Mouse (Mus musculus): ENCODE measurements at regions not wholly inside any gene's neighbourhood (a gene's known extent, or its start where the extent isn't known, plus 50 kb on each side); places are given as distances from the start of the nearest gene placed in this dataset.
"Not testable (repeated sequence)": the region's sequence is repeated elsewhere in the genome, so short reads cannot be mapped to it uniquely, and the experiment has no call there.

DNA sequence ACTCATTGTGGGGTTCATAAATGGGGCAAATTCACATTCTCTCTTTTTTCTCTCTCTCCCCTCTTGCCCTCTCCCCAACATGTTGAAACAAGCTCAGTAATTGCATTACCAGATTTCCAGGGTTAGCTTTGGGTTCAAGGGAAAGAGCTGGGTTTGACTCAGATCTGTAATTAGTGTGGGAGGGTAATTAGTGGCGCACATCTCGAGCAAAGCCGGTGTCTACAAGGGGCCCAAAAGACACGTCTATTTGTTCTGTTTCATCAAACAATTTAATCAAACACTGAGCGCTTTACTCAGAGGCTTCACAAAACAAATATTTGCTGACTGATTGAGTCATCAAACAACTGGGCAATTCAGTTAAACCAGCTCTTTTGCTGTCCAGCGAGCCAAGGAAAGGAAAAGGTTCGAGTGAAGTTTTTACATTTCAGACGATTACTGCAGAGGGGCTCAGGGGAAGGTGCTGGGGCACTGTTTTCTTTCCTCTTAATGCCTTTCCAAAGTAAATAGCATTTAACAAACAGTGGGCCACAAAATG lies 193.6 kb upstream of the Six2 start:
- DNase-seq: no peak

DNA sequence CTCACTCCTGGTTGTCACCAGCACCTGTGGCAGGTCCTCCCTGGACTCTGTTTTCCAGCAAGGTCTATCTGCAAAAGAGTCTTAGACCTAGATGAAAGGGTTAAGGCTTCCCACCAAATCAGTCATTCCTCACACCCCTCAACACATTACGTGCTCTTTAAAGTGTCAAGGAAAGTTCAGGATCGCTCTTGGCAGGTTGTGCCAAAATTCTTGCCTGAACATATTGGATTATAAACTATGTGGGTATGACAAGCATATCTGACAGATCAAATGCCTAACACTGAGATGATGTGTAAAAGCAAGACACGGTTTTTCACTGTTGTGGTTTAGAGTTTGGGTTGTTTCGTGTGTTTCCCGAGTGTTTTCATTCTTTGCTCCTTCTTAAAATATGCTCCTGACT lies 193.0 kb upstream of the Six2 start:
- no peak for DNase-seq

- peak; percentile 55 to 63 for DNase-seq
These were observed 189.4 kb upstream of the Six2 start for GRCm38 (mm10) chr17:85877426-85877825.

- DNase-seq: no peak
These were observed 188.8 kb upstream of the Six2 start for GRCm38 (mm10) chr17:85876853-85877252.

DNA sequence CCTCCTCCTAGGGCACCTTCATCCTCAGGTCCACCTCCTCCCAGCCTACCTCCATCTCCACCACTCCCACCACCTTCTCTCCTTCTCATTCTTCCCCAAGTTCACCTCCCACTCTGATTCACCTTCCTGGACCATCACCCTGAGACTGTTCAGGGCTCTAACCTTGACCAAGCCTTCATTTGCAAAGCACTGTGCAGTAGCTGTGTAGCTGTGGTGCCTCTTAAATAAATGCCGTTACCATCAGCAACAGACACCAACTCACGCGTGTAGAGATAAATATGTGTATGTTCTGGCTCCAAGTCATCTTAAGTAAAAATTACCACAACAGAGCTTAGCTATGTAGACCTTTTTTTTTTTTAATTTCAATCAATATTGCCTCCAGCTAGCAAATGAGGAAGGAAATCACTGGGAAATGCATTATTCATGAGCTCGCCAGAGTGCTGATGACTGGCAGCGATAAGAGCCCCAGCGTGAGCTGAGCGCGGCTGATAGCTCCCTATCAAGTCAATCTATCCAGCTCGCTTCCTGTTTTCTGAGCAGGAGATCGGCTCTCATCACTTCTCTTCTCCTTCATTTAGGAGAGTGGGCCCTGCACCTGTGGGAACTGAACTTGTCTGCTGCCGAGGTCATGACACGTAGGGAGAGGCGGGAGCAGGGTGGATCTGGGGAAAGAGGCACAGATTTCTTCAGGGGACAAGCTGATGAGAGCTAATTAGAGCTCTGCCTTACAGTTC lies 185.9 kb upstream of the Six2 start:
- peak in 1 of 2 experiments; percentile 20 for DNase-seq

- DNase-seq: no peak
These were observed 184.9 kb upstream of the Six2 start for GRCm38 (mm10) chr17:85872903-85873413.

DNA sequence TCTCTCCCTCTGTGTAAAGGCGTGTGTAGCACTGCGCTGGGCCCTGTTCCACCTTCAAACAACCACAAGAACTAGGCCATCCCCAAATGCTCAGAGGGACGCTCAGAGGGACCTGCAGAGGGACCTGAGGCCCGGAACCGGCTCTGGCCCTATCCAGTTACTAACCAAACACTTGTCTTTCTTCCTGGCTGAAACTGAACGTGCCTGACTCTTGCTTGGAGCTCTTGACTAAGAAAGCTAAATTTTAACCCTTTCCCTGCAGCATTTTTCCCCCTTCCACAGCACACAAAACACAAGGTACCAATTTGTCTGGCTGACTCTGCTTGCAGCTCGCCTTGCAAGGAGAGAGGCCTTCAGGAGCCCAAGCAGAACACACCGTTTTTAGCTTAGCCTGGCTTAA lies 182.3 kb upstream of the Six2 start:
- DNase-seq: no peak

- DNase-seq: no peak
These were observed 181.1 kb upstream of the Six2 start for GRCm38 (mm10) chr17:85869179-85869578.

DNA sequence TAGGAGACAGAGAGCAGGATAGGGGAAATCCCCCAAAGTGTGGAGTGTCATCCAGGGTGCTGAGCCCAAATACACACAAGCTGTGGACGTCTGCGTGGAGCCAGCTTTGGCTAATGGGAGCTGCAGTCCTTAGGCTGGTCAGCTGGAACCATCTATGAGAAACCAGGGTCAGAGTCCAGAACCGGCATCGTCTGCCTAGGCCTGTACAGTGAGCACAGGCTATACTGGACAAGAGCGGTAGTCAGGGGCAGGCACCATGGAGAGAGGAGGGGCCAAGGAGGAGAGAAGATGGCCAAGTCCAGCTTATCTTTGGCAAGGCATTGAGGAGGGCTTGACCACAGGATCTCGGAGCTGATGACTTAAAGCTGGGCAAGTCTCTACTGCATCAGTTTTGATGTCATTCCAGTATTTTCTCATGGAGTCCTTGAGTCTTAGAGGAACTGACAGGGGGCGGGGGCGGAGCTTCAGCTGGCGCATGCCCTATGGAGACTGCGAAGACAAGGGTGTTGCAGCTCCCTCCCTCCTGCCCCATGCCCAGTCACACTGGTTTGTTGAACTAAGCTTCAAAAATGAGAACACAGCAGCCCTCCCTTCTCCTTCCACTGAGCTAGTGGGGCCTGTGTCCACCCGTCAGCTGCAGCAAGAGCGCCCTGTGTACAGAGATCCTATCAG lies 180.0 kb upstream of the Six2 start:
- DNase-seq: peak in 1 of 2 experiments; percentile 17

DNA sequence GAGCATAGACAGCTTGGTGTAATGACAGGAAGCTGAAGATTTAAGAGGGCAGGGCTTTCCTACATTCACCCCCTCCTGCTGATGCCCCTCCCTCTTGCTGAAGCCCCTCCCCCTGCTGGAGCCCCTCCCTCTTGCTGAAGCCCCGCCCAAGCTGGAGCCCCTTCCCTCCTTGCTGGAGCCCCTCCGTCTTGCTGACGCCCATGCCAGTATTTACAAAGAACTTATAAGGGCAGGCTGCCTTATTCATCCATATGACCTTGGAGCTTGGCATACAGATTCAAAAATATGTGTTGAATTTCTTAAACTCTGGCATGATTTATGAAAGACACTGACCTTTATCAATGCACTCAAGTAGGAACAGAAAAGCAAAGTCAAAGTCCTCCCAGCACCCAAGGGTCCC lies 178.5 kb upstream of the Six2 start:
- no peak for DNase-seq

- DNase-seq: no peak
These were observed 177.9 kb upstream of the Six2 start for GRCm38 (mm10) chr17:85865940-85866339.

- no peak for DNase-seq
These were observed 173.3 kb upstream of the Six2 start for GRCm38 (mm10) chr17:85861328-85861727.

DNA sequence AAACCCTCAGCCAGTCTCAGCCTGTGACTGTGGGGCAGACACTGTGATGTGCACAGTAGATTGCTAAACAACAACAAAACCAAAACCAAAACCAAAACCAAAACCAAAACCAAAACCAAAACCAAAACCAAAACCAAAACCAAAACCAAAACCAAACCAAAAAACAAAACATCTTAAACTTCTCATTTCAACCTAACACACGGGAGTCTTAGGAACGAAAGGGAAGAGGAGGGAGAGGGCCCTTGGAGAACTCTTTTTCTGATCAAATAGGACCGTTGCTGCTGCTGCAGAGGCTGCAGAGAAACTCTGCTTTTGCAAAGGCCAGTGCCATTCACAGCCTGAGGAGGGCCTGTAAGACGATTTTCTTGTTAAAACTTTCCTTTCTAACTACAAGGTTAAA lies 172.7 kb upstream of the Six2 start:
- DNase-seq: no peak

- no peak for DNase-seq
These were observed 172.0 kb upstream of the Six2 start for GRCm38 (mm10) chr17:85859926-85860707.

GRCm38 (mm10) chr17:85858516-85858915 lies 170.4 kb upstream of the Six2 start:
- no peak for DNase-seq

DNA sequence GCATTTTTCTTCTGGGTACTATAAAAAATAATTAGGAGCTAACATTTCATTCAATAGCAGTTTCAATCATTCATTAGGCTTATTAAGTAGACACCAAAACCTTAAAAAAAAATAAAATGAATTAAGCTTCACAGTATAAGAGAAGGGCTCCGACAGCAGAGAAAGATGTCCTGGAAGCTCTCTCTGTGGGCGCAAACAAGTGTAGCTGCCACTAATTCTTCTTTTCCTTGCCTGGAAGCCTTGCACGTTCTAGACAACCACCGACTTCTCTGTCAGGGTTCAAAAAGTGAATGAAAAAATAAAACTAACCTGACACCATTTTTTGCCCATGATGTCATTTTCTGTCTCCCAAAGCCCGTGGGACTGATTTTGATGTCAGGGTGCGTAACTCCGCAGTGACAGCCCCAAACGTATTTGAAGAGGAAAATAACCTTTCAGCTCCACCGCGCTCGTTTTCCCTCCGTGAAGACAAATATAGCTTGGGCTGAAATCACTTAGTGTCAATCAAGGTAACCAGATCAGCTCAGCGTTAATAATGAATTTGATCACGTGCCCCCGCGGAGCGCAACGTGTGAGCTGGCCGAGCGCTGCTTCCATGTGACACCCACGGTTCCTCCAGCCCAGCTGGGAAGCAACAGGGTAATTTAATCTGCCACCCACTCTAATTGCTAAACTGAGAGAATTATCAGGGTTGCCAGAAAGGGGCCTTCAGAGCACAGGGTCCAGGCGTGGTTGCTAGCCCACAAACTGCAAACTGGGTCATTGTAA lies 169.8 kb upstream of the Six2 start:
- DNase-seq: peak; percentile 76 to 78

- DNase-seq: not testable (repeated sequence)
These were observed 168.8 kb upstream of the Six2 start for GRCm38 (mm10) chr17:85856894-85857293.

- DNase-seq: no peak
These were observed 165.1 kb upstream of the Six2 start for GRCm38 (mm10) chr17:85853156-85853555.

DNA sequence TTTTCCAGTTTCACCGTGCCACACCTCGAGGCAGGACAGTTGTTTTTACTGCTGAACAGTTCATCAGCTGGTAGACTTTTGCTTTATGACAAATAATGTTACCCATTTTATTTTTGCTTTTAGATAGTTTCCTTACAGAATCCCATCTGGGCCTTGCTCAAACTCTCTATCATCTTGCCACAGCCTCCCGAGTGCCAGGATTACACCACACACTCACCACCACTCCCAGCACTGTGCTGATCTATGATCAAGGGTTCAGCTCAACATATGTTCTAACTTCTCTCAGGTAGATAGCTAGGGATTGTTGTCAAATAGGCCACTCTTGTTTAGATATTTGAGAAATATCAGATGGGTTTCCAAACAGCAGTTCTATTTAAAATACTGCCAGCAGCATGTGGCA lies 160.5 kb upstream of the Six2 start:
- no peak for DNase-seq

DNA sequence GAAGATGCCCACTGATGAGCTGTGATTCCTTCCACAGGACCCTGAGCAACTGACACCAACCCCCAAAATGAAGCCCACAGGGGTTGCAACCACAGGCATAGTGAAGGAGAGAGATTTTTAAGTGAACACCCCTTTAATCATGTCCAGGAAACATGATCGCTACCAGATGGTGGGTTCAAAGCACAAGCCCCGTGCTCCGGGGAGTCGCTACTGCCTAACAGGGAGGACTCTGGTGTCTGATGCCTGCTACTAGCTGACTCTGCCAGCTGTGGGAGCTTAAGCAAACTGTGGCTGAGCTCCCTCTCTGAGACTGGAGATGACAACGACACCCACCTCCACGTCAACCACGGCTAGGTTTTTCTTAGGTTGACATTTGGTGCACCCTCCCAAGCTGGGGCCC lies 159.7 kb upstream of the Six2 start:
- DNase-seq: no peak

GRCm38 (mm10) chr17:85845059-85845458 lies 157.0 kb upstream of the Six2 start:
- no peak for DNase-seq

DNA sequence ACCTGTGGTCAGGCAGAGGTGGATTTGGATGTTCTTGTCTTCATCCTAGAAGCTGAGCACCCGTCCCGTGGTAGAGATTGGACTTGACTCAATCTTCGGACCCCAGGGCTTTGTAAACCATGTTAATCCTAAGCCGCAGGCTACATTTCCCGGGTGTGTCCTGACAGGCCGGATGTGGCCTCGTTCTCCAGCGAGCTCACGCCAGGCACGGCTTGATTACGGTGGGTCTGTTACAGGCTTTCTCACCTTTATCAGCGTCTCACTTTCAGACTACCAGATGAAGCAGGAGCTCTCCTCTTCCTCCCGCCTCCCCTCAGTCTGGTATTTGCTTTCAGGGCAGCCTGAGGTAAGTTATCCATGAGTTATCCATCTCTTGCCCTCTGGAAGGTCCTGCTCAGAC lies 156.4 kb upstream of the Six2 start:
- no peak for DNase-seq

- no peak for DNase-seq
These were observed 135.0 kb upstream of the Six2 start for GRCm38 (mm10) chr17:85823036-85823435.
